Mouse (Mus musculus) gastrocnemius, postnatal 14 days (tissue): Measurements from ENCODE around the gene Vrtn. TPM values are rescaled to one million over a fixed set of nuclear protein-coding genes. Genes with fewer than 3 reads are reported as not detected.

ENCODE experiments used
- DNase-seq: peaks from one replicate; pipeline ENCODE4 v3.0.0; 2021; ENCODE audit warnings: mixed read lengths
- intact Hi-C: fragments of 180-260 bp; cut with DNase I; formaldehyde crosslinking; loops from one replicate; pipeline ENCODE4 v1.15.1; 2025; ENCODE audit warnings: low total_unique reads
- long read RNA-seq, 2 experiments: library from polyadenylated mRNA; stranded (forward); transcript quantifications; one replicate each; pipeline ENCODE4 v2.0.0; 2021
- total RNA-seq, 2 experiments: library from RNA; stranded (reverse); gene quantifications; 2 replicates each; pipeline ENCODE4 v1.2.3; 2021

The Vrtn gene
- total RNA-seq, result not detected
- long read RNA-seq, experiment 1, result 0 reads
- long read RNA-seq, experiment 2, result 0 reads

DNA sequence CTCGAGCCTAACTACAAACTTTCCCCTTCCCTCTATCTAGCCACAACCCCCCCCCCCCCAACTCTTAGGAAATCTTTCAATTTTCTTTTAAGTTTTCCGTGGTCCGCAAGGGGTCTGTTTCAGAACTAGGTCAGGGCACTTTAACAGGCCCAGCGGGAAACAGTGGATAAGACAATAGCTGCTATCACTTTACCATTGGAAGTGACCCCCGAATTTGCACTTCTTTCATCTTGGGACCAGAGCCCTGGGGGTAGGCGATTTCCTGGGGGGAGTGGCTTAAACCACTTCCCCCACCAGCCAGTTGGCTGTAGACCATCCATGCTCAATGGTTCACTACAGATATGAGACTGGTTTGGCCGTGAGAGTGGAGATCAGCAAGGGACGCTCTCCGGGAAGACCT is at the start of gene Vrtn:
Gene Vrtn (plus strand): TSS at position 366 of the 400 bp plus-strand sequence.
- intact Hi-C loops, result no loop called here
- DNase-seq, result no peak

DNA sequence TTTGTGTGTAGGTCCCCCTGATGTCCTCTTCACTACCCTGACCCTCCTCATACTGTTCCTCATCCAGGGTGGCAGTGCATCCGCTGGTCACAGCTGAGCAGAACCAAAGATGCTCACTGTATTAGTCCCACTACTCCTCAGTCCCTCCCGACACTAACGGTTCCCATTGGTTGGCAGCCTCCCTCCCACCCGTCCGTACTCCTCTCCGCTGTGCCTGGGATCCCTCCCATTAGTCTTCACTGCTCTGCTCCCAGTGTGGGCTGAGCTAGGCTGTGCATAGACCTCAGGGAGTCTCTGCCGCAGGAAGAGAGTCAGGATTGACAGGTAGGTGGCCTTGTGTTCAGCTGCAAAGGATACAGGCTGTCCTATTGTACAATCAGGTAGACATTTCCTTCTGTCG is 42.5 kb upstream of the Vrtn start:
- no peak for DNase-seq
- intact Hi-C loops, result no loop called here

DNA sequence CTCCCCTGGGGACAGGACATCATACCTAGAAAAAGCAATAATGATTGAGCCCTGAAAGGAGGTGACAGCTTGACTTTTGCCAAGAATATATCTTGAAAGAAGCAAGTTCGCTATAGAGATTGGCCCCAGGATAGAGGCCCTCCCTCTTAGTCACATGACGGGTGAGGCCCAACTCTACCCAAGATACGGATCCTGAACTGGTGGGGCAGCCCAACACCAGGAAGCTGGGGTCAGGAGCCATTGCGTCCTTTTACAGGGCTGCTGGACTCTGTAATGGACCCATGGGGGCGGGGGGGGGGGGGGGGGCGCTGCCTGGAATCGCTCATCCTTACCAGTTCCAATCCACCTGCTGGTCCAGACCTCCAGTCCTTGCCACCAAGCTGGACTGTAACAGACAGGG is 36.8 kb upstream of the Vrtn start:
- DNase-seq, result no peak
- intact Hi-C loops, result no loop called here

DNA sequence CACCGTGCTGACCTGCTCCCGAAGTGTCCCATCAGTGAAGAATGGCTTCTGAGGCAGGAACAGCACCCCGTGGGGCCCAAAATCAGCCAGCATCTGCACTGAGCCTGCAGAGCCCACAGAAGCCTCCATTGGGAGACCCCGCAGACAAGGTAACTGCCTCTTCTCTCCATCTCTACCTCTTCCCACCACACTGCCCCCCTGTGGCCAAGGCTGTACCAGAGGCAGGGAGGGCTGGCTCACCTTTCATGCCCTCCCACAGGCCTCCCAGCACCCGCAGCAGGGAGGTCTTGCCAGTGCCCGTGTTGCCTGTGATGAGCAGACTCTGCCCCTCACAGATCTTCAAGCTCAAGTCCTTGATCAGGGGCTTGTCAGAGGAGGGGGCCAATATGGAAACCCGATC is 35.0 kb upstream of the Vrtn start:
- intact Hi-C loops, result no loop called here
- no peak for DNase-seq

DNA sequence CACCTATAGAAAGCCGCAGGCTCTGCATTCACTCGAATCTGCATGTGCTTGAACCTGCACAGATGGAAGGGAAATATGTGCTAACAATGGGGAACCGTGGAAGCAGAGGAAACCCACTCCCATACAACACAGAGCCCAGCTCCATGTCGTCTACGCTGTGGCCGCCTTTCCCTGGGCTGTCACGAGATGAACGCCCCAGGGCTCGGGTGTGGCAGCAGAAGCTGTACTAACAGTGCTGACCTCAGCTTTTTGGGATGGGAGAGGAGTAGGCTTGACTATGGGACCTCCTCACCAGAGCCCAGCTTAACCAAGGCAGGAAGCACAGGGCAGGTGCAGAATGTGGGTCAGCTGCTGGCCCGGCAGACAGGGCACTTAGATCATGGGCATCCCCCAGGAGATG is 29.1 kb upstream of the Vrtn start:
- intact Hi-C loops, result no loop called here
- no peak for DNase-seq

DNA sequence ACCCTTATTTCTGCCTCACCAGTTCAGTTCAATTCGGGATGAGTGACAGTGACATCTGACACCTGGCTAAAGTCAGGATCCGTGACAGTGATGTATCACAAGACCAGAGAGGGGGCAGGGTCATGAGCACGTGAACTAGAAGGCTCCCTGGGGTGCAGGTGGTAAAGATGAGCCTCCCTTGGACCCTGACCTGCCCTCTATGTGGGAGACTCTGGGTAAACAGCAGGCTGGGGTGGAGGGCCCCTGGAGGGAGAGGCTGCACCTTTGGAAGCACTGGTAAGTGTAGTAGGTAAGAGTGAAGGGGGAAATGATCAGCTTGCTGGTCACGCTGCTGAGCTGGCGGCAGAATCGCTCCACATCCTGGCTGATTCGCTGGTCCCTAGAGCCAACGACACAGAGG is 28.3 kb upstream of the Vrtn start:
- intact Hi-C loops, result no loop called here

DNA sequence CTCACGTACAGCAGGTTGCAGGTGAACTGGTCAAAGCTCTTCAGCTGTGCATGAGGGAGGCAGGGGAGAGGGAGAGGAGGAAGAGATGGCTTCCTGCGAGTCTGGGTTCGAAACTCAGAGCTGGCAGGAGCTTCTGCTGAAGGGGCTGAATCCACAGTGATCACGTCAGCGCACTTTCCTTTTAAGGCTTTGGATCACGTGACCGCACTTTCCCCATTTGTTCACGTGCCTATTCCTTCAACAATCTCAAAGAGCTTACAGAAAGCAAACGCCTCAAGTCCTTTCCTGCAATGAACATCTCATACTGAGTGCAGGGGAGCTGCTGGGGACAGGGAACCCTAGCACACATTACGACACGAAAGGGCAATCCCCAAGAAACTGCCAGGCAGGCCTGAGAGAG is 26.8 kb upstream of the Vrtn start:
- intact Hi-C loops, result no loop called here
- no peak for DNase-seq

More for the DNA sequence above, 28.3 kb upstream of the Vrtn start:
- DNase-seq, result no peak

DNA sequence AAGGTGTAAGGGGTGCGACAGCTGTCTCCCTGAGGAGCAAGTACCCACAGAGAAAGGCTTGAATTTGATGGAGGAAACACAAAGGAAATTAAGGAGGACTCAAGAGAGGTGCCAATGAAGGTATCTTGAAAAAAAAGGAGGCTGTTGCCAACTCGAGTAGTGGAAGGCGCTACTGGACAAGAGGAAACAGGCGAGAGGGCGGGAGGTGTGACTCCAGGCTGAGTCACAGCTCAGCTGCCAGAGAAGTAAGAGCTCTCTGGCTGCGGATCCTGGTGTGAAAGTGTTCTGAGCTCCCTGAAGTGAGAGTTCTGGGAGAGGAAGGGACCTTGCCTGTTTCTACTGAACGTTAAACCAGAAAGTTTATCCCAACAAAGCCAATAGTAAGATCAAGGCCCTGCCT is 26.3 kb upstream of the Vrtn start:
- no peak for DNase-seq
- intact Hi-C loops, result no loop called here

DNA sequence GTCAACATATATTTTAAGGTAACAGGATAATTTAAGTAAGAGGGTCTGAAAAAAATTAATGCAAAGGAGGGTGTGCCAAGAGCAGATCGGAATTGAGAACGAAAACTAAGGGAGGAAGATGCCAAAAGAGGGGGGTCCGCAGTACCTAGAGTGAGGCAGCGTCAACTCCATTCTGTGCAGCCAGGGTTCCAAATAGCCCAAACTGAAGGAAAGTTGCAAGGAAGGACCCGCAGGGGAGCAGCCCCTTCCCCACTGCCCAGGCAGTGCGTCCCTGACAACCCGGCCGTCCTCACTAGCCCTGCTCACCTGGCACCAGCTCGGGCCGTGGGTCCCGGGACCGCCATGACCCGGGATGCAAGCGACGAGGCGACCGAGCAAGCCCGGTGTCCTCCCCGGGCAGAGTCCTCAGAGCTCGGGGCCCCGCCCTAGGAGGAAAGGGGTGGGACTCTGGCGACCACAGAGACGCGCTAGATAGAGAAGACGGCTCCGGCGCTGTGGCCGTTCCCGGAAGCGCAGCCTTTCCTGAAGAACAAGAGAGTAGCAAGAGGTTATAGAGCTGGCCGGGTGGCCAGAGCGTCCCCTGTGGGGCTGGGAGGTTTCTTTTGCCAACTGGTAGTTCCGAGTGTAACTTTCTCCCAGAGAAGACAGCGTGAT is 23.7 kb upstream of the Vrtn start, which contains the start of gene Abcd4:
Gene Abcd4 (minus strand): TSS at position 437 of the 654 bp plus-strand sequence.
- intact Hi-C loops, result no loop called here
- peak; percentile 95 for DNase-seq

DNA sequence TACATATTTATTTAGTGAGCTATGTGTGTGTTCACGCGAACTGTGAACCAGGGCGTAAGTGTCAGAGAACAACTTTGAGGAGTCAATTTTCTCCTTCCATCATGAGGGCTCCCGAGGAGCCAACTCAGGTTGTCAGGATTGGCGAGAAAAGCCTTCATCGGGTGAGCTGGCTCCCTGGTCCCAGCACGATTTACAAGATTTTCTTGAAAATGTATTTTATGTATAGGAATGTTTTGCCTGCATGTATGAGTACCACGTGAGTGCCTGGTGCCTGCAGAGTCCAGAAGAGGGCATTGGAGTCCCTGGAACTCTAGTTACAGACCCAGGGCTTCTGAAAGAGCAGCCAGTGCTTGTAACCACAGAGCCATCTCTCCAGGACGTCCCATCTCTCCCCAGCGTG is 23.2 kb upstream of the Vrtn start:
- no peak for DNase-seq

DNA sequence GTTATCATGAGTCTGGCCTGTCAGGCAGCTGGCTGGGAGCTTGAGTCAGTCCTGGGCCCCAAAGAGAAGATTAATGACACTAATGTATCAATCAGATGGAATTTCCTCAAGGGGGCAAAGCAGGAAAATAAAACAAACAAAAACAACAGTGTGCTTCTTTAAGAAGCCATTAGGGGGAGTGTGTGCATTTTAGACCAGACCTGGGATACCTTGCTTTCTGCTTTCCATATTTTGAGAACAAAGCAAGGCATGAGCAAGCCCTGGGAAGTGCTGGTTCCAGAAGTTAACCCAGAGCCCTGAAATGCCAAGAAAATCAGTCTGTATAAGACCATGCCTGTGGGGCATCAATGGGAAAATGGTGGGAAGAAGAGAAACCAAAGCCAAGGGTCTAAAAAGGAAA is 19.8 kb upstream of the Vrtn start:
- no peak for DNase-seq
- intact Hi-C loops, result no loop called here

More for the DNA sequence above, 23.2 kb upstream of the Vrtn start:
- intact Hi-C loops, result no loop called here

DNA sequence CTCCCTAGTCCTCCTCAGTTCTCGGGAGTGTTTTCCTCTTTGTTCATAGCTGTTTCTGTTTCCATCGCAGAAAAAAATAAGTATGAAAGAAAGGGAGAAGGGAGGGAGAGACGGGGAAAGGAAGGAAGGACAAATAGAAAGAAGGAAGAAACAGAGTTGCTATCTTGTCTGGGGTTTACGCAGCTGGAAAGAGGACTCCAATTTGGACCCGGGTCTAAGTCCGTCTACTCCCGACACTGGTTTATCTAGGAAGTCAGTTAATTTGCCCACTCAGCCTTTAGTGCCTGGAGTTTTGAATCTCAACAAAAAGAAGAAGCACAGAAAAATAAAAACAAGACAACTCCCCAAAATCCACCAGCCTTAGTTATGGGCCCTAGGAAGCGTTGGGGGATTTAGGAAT is 16.2 kb upstream of the Vrtn start:
- intact Hi-C loops, result no loop called here
- no peak for DNase-seq

DNA sequence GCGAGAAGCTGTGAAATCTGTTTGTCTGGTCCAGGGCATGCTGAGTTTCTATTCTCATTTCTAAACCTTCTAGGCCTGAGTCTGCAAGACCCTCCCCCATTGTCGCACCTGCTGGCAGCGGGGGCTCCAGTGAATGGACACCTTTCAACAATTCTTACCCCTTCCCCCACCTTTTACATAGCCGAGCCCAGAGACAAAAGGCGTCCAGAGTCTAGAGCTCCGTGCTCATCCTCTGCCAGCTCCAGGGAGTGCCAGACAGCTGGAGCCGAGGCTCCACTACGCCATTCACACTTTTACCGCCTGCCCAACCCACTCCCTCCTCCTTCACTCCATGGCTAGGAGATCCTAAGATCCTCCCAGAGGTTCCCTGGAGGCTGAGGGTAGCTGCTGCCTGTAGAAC is 15.7 kb upstream of the Vrtn start:
- intact Hi-C loops, result no loop called here
- DNase-seq, result no peak

DNA sequence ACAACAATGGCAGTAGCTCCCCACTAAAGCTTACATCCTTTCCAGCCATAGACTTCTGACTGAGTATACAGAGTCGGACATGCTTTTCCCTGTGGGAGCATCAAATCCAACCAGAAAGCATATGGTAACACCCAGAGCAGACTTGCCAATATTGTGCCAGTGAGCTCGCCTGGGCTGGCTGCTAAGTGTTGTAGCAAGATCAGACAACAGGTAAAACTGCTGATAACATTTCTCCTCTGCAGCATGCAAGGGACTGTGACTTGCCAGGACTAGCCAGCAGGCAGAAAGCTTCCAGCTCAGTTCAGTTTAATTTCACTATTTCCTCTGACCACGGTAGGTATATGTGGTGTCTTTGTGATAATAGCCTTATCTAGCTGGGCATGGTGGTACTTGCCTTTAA is 9.0 kb upstream of the Vrtn start:
- DNase-seq, result no peak
- intact Hi-C loops, result no loop called here

DNA sequence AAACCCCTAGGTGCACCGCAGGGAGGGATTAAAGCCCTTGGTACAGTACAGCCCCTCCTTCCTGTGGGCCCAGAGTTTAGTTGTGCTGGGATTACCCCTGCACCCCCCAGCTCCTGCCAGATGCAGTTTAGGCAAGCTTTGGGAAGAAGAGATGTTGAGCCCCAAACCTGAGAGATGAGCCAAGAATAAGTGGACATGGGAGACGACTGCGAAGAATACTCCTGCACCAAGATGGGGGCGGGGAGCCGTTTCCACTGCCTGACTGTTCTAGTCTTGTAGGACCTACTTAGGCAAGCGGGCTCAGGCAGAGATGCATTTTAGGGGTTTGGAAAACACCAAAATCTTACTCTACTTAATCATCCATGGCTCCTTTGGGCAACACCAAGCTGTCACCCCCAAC is 566 bp upstream of the Vrtn start:
- DNase-seq, result no peak
- intact Hi-C loops, result no loop called here

DNA sequence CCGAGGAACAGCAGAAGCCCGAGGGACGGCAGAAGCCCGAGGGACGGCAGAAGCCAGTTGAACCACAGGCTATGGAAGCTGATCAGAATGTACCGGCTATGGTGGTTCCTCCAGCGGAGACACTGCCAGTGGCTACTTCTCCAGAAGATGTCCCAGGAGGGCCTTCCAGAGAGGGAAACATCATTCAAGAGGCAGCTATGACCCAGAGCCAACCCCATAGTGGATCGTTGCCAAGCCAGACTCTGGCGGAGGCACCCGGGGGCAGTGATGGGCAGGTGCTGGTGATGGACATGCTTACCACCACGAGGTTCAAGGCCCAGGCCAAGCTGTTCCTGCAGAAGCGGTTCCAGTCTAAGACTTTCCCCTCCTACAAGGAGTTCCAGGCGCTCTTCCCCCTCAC is 9.4 kb downstream of the Vrtn start:
- intact Hi-C loops, result no loop called here
- no peak for DNase-seq

DNA sequence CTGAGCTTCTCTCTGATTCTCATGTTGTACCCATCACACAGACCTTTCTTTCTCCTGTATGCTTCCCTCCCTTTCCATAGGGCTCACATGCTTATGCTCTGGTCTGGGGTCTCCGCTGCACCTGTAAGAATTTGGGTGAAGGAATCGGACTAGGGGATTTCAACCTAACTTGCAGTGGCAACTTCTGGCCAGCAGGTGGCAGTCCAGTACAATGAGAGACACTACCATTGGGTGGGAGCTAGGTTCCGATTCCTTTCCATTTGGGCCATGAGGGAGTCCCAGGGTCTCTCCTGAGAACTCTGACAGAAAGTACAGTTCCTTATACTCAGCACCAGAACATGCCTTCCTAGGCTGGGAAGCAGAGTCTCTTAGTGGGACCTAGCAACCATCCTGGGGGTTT is 13.1 kb downstream of the Vrtn start:
- DNase-seq, result peak; percentile 35
- intact Hi-C loops, result loop anchor here (2.0 kb wide), 1 partner anchor 101 kb away; no protein-coding TSS in a partner anchor

DNA sequence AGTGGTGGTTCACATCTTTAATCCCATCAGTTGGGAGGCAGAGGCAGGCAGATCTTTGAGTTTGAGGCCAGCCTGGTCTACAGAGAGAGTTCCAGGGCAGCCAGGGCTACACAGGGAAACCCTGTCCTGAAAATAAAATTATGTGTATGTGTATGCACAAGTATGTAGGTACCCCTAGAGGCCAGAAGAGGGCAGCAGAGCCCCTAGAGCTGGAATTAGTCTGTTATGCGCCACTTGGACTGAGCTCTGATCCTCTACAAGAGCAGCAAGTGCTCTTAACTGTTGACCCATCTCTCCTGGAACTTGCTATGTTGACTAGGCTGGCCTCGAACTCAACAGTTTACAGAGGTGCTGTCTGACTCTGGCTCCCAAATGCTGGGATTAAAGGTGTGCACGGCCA is 29.7 kb downstream of the Vrtn start:
- intact Hi-C loops, result no loop called here
- no peak for DNase-seq

DNA sequence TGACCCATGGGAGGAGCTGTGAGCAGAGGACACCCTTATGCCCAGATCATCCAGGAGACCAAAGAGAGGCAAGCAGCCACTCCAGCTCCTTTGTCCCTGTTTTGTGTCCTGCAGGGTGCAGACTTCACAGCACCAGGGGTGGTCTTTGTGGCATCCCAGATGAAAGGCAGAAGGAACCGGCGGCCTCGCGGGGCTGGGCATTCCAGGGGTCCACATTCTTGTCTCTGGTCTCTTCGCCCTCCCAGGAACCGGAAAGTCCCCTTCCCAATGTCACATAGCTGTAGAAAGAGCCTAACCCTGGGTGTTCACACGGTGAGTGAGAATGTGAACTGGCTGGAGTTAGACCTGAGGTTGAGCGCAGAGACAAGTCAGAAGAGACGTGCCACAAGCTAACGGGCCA is 30.8 kb downstream of the Vrtn start:
- no peak for DNase-seq
- intact Hi-C loops, result no loop called here

DNA sequence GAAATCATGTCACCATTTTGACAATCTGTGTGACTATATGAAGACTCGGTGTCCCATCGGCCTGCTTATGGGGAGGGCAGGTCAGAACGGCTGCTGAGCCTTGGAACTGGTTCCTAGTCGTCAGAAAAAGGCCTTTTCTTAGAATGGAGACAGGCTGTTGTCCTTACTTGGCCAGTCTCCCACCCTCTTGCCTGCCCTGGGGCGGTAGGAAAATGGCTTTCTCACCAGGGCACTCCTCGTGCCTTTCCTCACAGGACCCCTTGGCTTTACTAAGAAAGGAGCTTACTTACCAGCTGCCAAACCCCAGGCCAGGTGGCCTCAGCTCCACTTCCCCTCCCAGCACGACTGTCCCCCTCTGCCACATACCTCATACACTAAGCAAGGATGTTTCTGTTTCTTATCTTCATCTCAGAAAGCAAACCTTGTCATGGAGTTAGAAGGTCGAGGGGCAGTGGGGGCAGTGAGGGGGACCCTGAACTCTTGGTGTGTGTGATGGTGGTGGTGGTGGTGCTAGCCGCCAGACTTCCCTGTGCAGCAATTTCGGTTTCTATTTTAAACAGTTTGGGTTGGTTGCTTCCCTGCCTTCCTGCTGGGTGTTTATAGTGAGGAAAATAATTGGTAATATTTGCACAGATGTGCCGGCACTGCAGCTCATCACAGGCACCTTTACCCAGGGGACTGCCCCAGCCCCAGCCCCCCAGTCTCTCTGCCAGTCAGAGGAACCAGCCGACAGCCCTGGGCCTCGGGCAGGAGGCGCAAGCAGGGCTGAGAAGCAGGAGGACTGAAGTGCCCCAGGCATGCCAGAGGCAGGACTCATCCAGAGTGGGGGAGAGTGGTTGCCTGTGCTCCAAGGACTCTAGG is 34.1 kb downstream of the Vrtn start:
- intact Hi-C loops, result no loop called here
- DNase-seq, result no peak

DNA sequence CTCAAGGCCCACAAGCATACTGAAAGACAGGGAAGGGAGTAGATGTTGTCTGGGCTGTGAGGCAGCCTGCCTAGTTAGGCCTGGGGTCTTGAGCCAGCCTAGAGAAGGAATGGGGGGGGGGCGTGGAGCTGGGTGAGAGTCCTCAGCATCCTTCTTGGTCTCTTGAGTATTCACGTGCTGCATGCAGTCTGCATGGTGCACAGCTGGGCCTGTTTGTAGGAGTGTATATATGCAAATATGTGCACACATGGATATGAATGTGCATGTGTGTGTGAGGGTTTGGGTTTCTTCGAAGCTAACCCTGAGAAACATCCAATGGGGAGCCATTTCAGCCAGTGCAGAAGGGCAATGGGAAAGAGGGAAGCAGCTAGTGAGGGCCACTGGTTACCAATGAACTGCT is 35.2 kb downstream of the Vrtn start:
- no peak for DNase-seq
- intact Hi-C loops, result no loop called here
